In the genomic region with DNA sequence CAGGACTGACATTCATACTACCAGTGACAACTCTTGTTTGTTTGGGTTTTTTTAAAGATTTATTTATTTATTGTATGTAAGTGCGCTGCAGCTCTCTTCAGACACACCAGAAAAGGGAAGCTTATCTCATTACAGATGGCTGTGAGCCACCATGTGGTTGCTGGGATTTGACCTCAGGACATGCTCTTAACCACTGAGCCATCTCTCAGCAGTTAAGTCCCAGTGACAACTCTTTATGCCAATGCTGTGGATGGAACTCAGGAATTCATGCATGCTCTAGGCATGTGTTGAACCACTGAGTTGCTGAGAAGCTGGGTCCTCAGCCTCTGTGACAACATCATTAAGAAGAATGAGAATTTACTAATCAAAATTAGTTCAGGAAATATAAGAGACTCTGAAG, we compare ENCODE assay signal across 25 mouse cellular contexts. TPM values are rescaled to one million over a fixed set of nuclear protein-coding genes. Genes with fewer than 3 reads are reported as not detected.
"Had no signal": no experiment of that assay in that cellular context is flagged by ENCODE, and none has a peak within 500 bp of the region (broad histone marks: within the 10 kb centered on the region; RNA-seq: fewer than 3 reads in every experiment).

No protein-coding gene starts in this region.

- ATAC-seq: hindbrain, postnatal 0 days; intestine, embryonic 16.5 days; liver, embryonic 12.5 days had no signal

- DNase-seq: gastrocnemius, postnatal 14 days; gastrocnemius, postnatal 36 days; heart, adult 18-20 months; heart, postnatal 10 days; heart, postnatal 4 days; kidney, adult 11 months; kidney, adult 2 months; kidney, adult 9 months; kidney, postnatal 14 days; kidney, postnatal 36 days; layer of hippocampus, postnatal 36 days; left cerebral cortex, postnatal 4 days had no signal

RNA-seq across cellular contexts. Expression of a gene that starts 21.7 kb away (rescaled TPM):
- total RNA-seq: gastrocnemius, adult 18-20 months; gastrocnemius, adult 8-10 months; gastrocnemius, postnatal 14 days; gastrocnemius, postnatal 36 days; heart, adult 18-20 months; heart, adult 8-10 months; heart, postnatal 10 days; heart, postnatal 4 days; hindbrain, postnatal 0 days; layer of hippocampus, adult 18-20 months; layer of hippocampus, postnatal 10 days; layer of hippocampus, postnatal 36 days; left cerebral cortex, adult 18-20 months; left cerebral cortex, adult 8-10 months; left cerebral cortex, postnatal 10 days; left cerebral cortex, postnatal 25 days; left cerebral cortex, postnatal 4 days; liver, adult 2 months had no signal

RNA-seq across cellular contexts. Expression of a gene that starts 40.2 kb away (rescaled TPM):
- total RNA-seq: gastrocnemius, adult 18-20 months; gastrocnemius, adult 8-10 months; gastrocnemius, postnatal 14 days; gastrocnemius, postnatal 36 days; heart, adult 18-20 months; heart, adult 8-10 months; heart, postnatal 10 days; heart, postnatal 4 days; hindbrain, postnatal 0 days; layer of hippocampus, adult 18-20 months; layer of hippocampus, postnatal 10 days; layer of hippocampus, postnatal 36 days; left cerebral cortex, adult 18-20 months; left cerebral cortex, adult 8-10 months; left cerebral cortex, postnatal 10 days; left cerebral cortex, postnatal 25 days; left cerebral cortex, postnatal 4 days; liver, adult 2 months had no signal

RNA-seq across cellular contexts. Expression of a gene that starts 56.0 kb away (rescaled TPM):
- total RNA-seq: gastrocnemius, adult 18-20 months; gastrocnemius, adult 8-10 months; gastrocnemius, postnatal 14 days; gastrocnemius, postnatal 36 days; heart, adult 18-20 months; heart, adult 8-10 months; heart, postnatal 10 days; heart, postnatal 4 days; hindbrain, postnatal 0 days; layer of hippocampus, adult 18-20 months; layer of hippocampus, postnatal 10 days; layer of hippocampus, postnatal 36 days; left cerebral cortex, adult 18-20 months; left cerebral cortex, adult 8-10 months; left cerebral cortex, postnatal 10 days; left cerebral cortex, postnatal 25 days; left cerebral cortex, postnatal 4 days; liver, adult 2 months had no signal

RNA-seq across cellular contexts. Expression of a gene that starts 56.4 kb away (rescaled TPM):
- total RNA-seq: gastrocnemius, adult 18-20 months; gastrocnemius, adult 8-10 months; gastrocnemius, postnatal 14 days; gastrocnemius, postnatal 36 days; heart, adult 18-20 months; heart, adult 8-10 months; heart, postnatal 10 days; heart, postnatal 4 days; hindbrain, postnatal 0 days; layer of hippocampus, adult 18-20 months; layer of hippocampus, postnatal 10 days; layer of hippocampus, postnatal 36 days; left cerebral cortex, adult 18-20 months; left cerebral cortex, adult 8-10 months; left cerebral cortex, postnatal 10 days; left cerebral cortex, postnatal 25 days; left cerebral cortex, postnatal 4 days; liver, adult 2 months had no signal
